Mouse (Mus musculus): ENCODE results near the gene Gpr176. TPM values are rescaled to one million over a fixed set of nuclear protein-coding genes. Genes with fewer than 3 reads are reported as not detected.

The Gpr176 gene
- total RNA-seq, 2 experiments from 2014 or later = 0.76 to 1.1 TPM

- DNase-seq = no peak
Observed at GRCm38 (mm10) chr2:118372561-118372900, 688 bp downstream of the Gpr176 start.

- DNase-seq = no peak
Observed at GRCm38 (mm10) chr2:118371841-118372240, 1.4 kb downstream of the Gpr176 start.

DNA sequence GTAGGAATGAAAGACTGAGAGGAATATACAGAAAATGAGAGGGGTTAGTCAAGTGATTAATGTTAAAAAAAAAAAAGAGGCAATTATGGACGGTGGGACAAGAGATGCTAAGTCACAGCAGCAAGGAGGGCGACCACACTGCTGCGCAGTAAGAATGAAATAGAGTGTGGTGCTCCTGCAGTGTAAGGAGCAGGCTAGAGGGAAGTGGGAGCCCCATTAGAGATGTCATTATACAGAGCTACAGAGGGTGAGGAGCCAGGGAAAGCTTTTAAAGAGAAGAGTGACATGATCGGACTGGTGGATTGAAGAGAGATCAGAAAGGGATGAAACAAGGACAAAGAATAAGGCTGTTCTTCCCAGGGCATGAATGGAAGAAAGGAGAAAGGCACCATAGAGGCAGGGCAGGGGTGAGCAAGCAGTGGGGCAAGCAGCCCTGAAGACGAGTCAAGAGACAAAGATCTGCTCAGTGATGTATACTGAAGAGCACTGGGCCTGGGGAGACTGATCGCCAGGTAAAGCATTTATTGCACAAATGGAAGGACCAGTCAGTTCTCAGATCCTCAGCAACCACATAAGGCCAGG is 18.0 kb downstream of the Gpr176 start:
- no peak for DNase-seq

GRCm38 (mm10) chr2:118353916-118354403 is 19.3 kb downstream of the Gpr176 start:
- peak; percentile 9 for DNase-seq

- no peak for DNase-seq
Observed at GRCm38 (mm10) chr2:118353498-118353897, 19.7 kb downstream of the Gpr176 start.

DNA sequence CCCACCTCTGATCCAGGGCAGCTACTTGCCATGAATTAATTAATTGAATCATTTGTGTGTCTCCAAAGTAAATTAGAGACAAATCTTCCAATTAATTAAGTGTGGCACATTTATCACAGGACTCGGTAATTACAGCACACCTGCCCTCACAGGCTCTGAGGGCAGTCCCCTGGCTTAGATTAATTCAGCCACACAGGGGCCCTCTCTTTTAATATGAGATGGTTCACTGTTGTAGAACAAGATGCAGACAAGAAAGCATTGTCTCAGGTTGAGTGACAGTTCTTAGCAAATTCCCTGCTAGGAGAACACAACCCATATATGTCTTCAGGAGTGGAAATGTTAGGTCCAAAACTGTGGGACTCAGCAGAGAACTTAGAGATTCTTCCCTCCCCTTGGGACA is 27.7 kb downstream of the Gpr176 start:
- DNase-seq = no peak

DNA sequence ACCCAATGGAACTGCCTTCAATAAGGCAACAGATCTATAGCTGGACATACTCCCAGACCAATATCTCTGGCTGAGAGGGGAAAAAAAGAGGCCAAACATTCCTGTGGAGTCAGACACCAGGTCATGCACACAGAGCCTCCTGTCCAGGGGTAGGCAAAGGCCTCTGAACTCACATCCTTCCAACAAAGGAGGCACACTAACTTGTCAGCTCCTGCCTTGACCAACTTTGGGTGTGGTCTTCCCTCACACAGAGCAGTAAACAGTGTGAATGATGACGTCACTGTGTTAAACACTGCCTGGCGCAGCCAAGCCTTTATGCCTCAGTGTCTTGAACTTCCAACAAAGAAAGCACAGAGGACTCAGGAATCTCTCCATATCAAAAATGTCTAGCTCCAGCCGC is 29.3 kb downstream of the Gpr176 start:
- no peak for DNase-seq

- DNase-seq = no peak
Observed at GRCm38 (mm10) chr2:118341295-118341694, 31.9 kb downstream of the Gpr176 start.

DNA sequence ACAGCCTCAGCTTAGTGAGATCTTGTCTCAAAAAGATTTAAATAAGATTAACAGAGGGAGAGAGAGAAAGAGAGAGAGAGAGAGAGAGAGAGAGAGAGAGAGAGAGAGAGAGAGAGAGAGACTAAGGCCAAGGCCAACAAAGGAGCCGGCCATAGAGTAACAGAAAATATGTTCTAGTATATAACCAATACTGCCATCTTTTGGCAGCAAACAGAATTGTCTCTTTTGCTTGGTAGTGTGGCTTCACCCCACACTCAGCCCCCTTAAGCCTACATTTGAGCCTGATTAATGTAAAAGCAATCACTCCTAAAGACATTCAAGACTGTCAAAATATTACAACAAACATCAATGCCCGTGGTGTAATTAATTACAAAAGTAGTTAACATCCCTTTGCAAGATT is 37.1 kb downstream of the Gpr176 start:
- no peak for DNase-seq

DNA sequence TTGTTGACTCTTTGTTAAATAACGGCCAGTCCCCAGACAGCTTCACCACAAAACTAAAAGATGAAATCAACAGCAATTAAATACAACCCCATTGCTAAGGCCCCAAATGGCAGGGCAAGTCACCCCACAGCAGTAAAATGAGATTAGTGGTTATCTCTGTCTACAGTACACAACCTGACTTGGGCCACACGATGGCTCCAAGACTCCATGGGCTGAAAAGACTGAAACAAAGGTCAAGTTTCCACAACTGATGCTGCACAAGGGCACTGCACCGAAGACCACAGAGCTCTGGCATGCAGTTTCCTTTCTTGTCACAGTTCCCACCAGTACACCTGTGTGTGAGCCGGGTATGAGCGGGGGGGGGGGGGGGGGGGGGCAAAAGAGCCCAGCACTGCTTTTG is 50.6 kb downstream of the Gpr176 start:
- no peak for DNase-seq

DNA sequence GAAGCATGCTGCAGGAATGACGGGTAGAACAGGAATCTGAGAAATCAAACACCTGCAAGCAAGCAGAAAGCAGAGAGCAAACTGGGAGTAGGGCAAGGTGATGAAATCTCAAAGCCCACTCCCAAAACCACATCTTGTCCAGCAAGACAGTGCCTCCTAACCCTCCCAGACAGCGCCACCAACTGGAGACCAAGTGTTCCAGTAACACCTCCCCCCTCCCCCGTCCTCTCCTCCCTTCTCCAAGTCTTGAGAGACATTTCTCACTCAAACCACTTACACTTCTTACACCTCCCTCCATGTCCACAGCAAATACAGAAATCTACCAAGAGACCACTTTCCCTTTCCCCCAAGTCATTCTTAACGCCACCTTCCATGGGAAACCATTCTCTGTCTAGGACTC is 51.4 kb downstream of the Gpr176 start:
- no peak for DNase-seq

DNA sequence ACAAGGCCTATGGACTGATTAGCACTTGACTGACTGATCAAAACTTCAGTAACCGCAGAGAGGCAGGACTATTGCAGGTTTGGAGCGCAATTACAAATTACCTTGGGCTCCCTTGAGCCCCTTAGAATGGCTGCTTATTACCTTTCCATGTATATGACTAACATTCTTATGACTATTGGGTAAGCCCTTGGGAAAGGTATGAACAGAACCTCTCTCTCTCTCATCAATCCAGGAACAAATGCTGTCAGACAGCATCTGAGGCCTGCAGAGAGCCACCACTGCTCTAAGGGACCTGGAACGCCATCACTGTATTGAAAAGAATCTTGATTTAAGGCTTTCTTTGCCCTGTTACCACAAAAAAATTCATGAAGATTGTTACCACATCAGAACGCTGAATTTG is 52.1 kb downstream of the Gpr176 start:
- no peak for DNase-seq

GRCm38 (mm10) chr2:118320519-118320918 is 52.7 kb downstream of the Gpr176 start:
- no peak for DNase-seq

DNA sequence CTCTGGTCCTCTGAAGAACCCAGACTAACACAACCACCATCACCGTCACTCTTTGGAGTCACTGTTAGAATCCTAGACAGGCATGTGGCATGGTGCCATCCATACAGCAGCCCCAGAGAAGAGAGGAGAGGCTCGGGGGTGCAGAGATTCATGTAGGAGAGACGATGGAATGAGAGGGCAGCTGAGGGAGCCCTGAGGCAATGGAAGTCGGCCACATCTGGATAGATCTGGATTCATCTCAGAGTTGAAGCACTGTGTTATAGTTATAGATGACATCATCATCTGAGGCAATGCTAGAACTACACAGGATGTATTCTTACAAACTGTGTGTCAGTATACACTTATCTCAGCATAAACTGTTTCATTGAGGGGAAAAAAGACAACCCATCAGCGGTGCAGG is 54.0 kb downstream of the Gpr176 start:
- no peak for DNase-seq

DNA sequence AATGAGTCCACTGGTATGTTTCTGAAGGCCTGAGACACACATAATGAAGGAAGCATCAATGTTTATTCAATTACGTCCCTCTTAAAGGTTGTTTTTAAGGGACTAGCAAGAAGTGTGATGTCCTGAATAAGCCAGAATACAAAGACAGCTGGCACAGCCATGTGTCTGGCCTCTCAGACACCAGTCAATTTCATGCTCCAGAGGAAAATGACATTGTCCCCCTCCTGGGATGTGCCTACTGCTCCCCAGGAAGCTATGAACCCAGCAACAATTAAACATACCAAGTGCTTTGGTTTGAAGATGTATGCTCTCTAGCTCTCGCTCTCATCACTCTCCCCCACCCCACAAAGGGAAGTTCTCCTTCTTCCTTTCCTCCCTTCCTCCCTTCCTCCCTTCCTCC is 56.3 kb downstream of the Gpr176 start:
- DNase-seq = no peak

DNA sequence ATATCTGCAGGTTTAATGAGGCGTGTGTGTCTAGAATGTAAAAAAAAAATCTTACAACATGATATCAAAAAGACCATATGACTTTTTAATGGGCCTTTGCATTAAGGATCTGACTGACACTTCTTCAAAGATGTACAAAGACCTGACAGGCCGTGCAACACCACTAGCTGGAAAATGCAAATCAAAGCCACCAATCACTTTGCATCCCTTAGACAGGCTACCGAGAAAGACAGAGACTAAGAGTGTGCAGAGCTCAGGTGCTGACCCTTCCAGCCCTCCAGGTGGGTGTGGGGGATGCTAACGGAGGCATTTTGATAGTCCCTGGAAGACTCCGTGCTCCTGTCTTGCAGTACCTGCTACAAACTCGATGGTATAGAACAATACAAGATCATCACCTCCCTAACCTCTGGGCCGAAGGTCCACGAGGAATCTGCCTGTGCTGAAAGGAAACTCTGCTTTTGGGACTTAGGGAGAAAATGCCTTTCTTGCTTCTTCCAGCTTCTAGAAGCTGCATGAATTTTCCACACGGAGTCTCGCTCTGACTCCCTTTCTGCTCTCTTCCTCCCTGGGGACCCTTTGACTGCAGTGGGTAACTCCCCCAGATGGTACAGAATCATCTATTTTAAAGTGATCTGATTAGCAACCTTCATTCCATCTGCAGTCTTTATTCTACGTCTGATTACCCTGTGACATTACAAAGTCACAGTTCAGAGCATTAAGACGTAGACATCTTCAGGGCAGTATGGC is 57.4 kb downstream of the Gpr176 start:
- DNase-seq = no peak

GRCm38 (mm10) chr2:118307561-118307960 is 65.7 kb downstream of the Gpr176 start:
- DNase-seq = no peak

- DNase-seq = no peak
Observed at GRCm38 (mm10) chr2:118306966-118307365, 66.3 kb downstream of the Gpr176 start.

DNA sequence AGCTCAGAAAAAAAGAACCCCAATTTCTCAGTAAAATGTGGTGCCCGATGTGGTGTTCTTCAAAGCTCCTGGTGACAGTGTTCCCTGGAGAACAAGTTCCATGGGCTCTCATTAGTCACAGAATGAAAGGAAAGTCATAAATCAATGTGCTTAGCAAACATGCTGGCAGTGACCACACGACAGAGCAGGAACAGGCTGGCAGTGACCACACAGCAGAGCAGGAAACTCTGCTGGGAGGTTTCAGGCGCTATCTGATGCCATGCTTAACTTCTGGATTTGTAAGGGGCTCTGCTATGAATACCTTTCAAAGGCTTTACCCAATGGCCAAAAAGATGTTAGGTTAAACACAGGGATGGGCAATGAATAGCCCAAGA is 66.7 kb downstream of the Gpr176 start:
- DNase-seq = no peak

DNA sequence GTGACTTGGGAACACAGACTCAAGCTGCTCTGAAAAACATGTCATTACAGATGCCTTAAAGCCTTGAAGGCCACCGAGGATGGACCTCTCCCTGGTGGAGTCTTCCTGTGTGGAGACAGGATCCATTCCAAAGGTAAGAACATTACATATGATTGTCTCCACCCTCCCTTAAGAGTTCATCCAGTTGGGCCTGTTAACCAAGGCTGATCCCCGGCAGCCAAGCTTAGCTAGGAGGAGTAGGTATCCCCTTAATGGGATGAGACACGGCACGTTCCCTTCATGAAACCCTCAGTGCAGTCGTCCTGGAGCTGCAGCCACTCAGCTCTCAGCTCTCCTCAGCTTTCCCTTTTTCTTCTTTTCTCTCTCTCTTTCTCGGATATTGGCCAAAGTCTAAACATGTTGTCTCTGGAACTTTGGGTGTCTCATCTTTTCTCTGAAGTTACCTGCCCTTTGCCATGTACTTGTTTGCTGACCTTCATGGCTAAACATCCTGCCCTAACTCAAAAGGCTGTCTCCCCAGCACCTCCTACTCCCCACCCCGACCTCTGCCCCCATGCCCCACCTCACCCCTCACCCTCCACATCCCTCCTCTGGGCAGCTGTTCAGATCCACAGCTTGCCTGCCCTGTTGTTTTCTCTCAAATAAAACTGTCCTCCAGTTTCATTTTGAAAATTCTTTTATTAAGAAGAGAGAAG is 67.2 kb downstream of the Gpr176 start:
- DNase-seq = no peak

- no peak for DNase-seq
Observed at GRCm38 (mm10) chr2:118303456-118303855, 69.8 kb downstream of the Gpr176 start.

DNA sequence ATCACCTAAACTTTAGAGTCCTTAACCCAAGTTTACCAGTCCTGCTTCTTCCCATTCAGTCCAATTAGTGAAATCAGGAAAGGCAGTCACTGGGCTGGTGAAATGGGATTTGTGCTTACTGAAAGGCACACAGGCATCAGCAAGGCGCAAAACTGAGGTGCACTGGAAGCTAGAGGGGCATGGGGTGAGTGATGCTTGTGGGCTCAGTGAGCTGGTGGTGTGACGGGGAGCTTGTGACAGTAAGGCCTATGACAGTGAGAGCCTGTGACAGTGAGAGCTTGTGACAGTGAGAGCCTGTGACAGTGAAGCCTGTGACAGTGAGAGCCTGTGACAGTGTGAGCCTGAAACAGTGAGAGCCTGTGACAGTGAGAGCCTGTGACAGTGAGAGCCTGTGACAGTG is 71.6 kb downstream of the Gpr176 start:
- DNase-seq = no peak

GRCm38 (mm10) chr2:118301041-118301545 is 72.1 kb downstream of the Gpr176 start:
- DNase-seq = no peak

DNA sequence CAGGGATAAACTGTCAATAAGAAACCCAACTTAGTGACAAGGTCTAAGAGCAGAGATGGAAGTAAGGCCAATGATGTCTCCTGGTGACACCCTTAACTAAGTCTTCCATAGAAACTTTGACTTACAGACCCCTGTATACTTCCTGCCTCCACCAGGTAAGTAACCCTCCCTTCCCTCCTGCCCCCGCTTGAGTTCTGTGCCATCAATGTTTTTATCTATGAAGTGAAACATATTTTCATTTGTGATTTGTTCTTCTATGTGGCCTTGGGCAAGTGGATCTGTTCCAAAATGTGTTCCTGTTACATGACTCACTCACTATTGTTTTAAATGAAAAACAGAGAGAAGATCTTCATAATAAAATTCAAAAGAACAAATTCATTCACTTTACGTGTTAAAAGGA is 73.2 kb downstream of the Gpr176 start:
- no peak for DNase-seq

All from heart, postnatal 4 days (tissue).